Mouse (Mus musculus): ENCODE results near the gene Nudcd3. TPM values are rescaled to one million over a fixed set of nuclear protein-coding genes. Genes with fewer than 3 reads are reported as not detected.

Nudcd3 gene
- polyA plus RNA-seq, 1 experiment from 2014 or later = 39.2 TPM

DNA sequence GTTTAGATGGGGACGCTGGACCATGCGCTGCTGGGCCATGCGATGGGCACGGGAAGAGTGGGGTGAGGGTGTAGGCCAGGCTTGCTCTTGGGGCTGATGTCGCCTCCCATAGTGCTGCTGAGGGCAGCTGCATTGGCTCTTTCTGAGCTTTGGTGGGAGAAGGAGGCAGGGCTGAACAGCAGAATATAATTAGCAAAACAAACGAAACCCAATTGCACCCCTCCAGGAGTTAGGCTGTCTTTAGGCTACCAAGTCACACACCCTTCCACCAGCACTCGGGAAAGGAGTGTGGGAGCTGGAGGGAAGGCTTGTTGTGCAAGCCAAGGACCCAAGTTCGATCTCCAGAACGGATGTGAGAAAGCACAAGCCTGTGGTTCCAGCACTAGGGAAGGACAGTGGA, 133.1 kb downstream of the Nudcd3 start:
- H3K9me3 ChIP-seq (ENCODE audit: low read length) = no peaks in the 10 kb centered on the region
- H3K36me3 ChIP-seq (ENCODE audit: insufficient read depth, low read length) = no peaks in the 10 kb centered on the region
- H3K27me3 ChIP-seq (ENCODE audit: insufficient read depth, low read length) = peaks cover 64% of the 10 kb centered on the region
- no peak overlapping the region for H3K9ac ChIP-seq (replicated peaks; ENCODE audit: low read length)
- H3K4me1 ChIP-seq (ENCODE audit: insufficient read depth, low read length) = peaks cover 18% of the 10 kb centered on the region
- no peak overlapping the region for H3K4me2 ChIP-seq (replicated peaks; ENCODE audit: low read depth, low read length)
- no peak overlapping the region for H3K27ac ChIP-seq (ENCODE audit: low read length)
- H3K4me3 ChIP-seq (ENCODE audit: low read length) = no peak overlapping the region
- WGBS = 44% methylated on average over 9 of the region's 9 CpGs
- no peak for ATAC-seq (ENCODE audit: low FRiP score, low TSS enrichment)

- Histone ChIP-seq H3K9me3 (ENCODE audit: low read length) (no peaks in the 10 kb centered on the region), H3K9ac (replicated peaks; ENCODE audit: low read length) (peak within 1 kb of the TSS; percentile 63), H3K4me3 (ENCODE audit: low read length) (peak within 1 kb of the TSS; percentile 62), H3K4me1 (ENCODE audit: insufficient read depth, low read length) (peaks cover 18% of the 10 kb centered on the region), H3K27me3 (ENCODE audit: insufficient read depth, low read length) (peaks cover 64% of the 10 kb centered on the region), H3K36me3 (ENCODE audit: insufficient read depth, low read length) (no peaks in the 10 kb centered on the region), H3K27ac (ENCODE audit: low read length) (no peak within 1 kb of the TSS), H3K4me2 (replicated peaks; ENCODE audit: low read depth, low read length) (peak within 1 kb of the TSS; percentile 91)
- no peak for ATAC-seq (ENCODE audit: low FRiP score, low TSS enrichment)
- 8% methylated on average over 6 of the region's 6 CpGs for WGBS
Observed at GRCm38 (mm10) chr11:6066176-6066575, 134.0 kb downstream of the Nudcd3 start, which contains the start of gene Camk2b. TSS of gene Camk2b (minus strand) at chr11:6066362.

GRCm38 (mm10) chr11:6065551-6066121, 134.6 kb downstream of the Nudcd3 start:
- 1% methylated on average over 56 of the region's 95 CpGs for WGBS
- Histone ChIP-seq H3K27ac (ENCODE audit: low read length) (no peak overlapping the region), H3K4me3 (ENCODE audit: low read length) (peak overlapping the region; percentile 62), H3K36me3 (ENCODE audit: insufficient read depth, low read length) (no peaks in the 10 kb centered on the region), H3K4me1 (ENCODE audit: insufficient read depth, low read length) (peaks cover 18% of the 10 kb centered on the region), H3K4me2 (replicated peaks; ENCODE audit: low read depth, low read length) (peak overlapping the region; percentile 91), H3K9ac (replicated peaks; ENCODE audit: low read length) (peak overlapping the region; percentile 63), H3K9me3 (ENCODE audit: low read length) (no peaks in the 10 kb centered on the region), H3K27me3 (ENCODE audit: insufficient read depth, low read length) (peaks cover 64% of the 10 kb centered on the region)
- 0 out of 2 replicates have a peak, but pooled peaks have one; percentile 14 for ATAC-seq (ENCODE audit: low FRiP score, low TSS enrichment)

DNA sequence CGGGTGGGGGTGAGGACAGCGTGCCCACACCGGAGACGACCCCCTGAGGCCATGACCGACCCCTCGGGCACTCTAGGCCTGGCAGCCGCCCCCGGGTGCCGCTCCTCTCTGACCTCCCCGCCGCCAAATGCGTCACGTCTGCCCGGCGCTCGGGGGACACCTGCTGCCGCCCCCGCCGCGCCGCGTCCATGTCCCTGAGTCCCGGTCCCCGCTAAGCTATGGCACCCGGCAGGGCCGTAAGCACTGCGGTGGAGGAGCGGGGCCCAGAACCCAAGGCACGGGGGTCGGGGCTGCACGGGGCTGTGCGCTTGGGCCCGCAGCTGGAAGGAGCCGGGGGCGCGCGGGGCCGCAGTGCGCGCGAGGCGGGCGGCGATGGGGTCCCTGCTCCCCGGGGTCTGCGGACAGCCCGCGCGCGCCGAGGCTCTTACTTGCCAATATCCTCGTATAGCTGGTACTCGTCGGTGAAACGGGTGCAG, 135.1 kb downstream of the Nudcd3 start:
- no peak for ATAC-seq (ENCODE audit: low FRiP score, low TSS enrichment)
- H3K4me3 ChIP-seq (ENCODE audit: low read length) = peak overlapping the region; percentile 62
- peaks cover 18% of the 10 kb centered on the region for H3K4me1 ChIP-seq (ENCODE audit: insufficient read depth, low read length)
- peak overlapping the region; percentile 91 for H3K4me2 ChIP-seq (replicated peaks; ENCODE audit: low read depth, low read length)
- peaks cover 62% of the 10 kb centered on the region for H3K27me3 ChIP-seq (ENCODE audit: insufficient read depth, low read length)
- WGBS = under 1% methylated on average over 35 of the region's 55 CpGs
- no peak overlapping the region for H3K27ac ChIP-seq (ENCODE audit: low read length)
- peak overlapping the region; percentile 63 for H3K9ac ChIP-seq (replicated peaks; ENCODE audit: low read length)
- H3K36me3 ChIP-seq (ENCODE audit: insufficient read depth, low read length) = no peaks in the 10 kb centered on the region
- H3K9me3 ChIP-seq (ENCODE audit: low read length) = no peaks in the 10 kb centered on the region

- ATAC-seq (ENCODE audit: low FRiP score, low TSS enrichment) = no peak
- WGBS = 4% methylated on average over 30 of the region's 30 CpGs
- peak overlapping the region; percentile 62 for H3K4me3 ChIP-seq (ENCODE audit: low read length)
- H3K36me3 ChIP-seq (ENCODE audit: insufficient read depth, low read length) = no peaks in the 10 kb centered on the region
- no peaks in the 10 kb centered on the region for H3K9me3 ChIP-seq (ENCODE audit: low read length)
- H3K9ac ChIP-seq (replicated peaks; ENCODE audit: low read length) = peak overlapping the region; percentile 63
- H3K4me2 ChIP-seq (replicated peaks; ENCODE audit: low read depth, low read length) = peak overlapping the region; percentile 91
- H3K27me3 ChIP-seq (ENCODE audit: insufficient read depth, low read length) = peaks cover 62% of the 10 kb centered on the region
- H3K4me1 ChIP-seq (ENCODE audit: insufficient read depth, low read length) = peaks cover 18% of the 10 kb centered on the region
- no peak overlapping the region for H3K27ac ChIP-seq (ENCODE audit: low read length)
Observed at GRCm38 (mm10) chr11:6064215-6065045, 135.8 kb downstream of the Nudcd3 start.

- Histone ChIP-seq H3K4me3 (ENCODE audit: low read length) (peak overlapping the region; percentile 62; the same call in 1 of the 2 replicates), H3K27ac (ENCODE audit: low read length) (no peak overlapping the region), H3K4me2 (replicated peaks; ENCODE audit: low read depth, low read length) (0 out of 2 replicates have a peak overlapping the region, but pooled peaks have one; percentile 91), H3K4me1 (ENCODE audit: insufficient read depth, low read length) (peaks cover 18% of the 10 kb centered on the region), H3K27me3 (ENCODE audit: insufficient read depth, low read length) (peaks cover 59% of the 10 kb centered on the region), H3K36me3 (ENCODE audit: insufficient read depth, low read length) (no peaks in the 10 kb centered on the region), H3K9ac (replicated peaks; ENCODE audit: low read length) (0 out of 2 replicates have a peak overlapping the region, but pooled peaks have one; percentile 14), H3K9me3 (ENCODE audit: low read length) (no peaks in the 10 kb centered on the region)
- 37% methylated on average over 17 of the region's 17 CpGs for WGBS
- ATAC-seq (ENCODE audit: low FRiP score, low TSS enrichment) = no peak
Observed at GRCm38 (mm10) chr11:6063501-6064214, 136.6 kb downstream of the Nudcd3 start.

DNA sequence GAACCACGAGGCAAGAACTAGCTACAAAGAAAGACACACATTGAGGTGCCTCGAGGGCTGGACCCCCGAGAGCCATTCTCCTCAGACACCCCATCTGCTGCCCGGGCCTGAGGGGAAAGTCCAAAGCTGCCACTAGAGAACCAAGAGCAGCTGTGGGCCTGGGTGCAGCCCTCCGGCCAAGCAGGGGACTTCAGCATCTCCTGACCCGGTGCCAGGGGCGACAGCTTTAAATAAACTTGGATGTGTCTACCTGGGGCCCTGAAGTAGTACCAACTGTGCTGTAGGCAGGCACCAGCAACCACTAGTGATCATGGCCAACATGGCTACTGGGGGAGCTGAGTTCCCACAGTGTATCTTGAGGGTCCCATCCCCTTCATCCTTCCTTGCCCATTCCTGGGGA, 137.2 kb downstream of the Nudcd3 start:
- ATAC-seq (ENCODE audit: low FRiP score, low TSS enrichment) = no peak
- Histone ChIP-seq H3K27ac (ENCODE audit: low read length) (no peak overlapping the region), H3K9ac (replicated peaks; ENCODE audit: low read length) (no peak overlapping the region), H3K27me3 (ENCODE audit: insufficient read depth, low read length) (peaks cover 53% of the 10 kb centered on the region), H3K4me2 (replicated peaks; ENCODE audit: low read depth, low read length) (no peak overlapping the region), H3K4me3 (ENCODE audit: low read length) (no peak overlapping the region), H3K4me1 (ENCODE audit: insufficient read depth, low read length) (peaks cover 18% of the 10 kb centered on the region), H3K36me3 (ENCODE audit: insufficient read depth, low read length) (no peaks in the 10 kb centered on the region), H3K9me3 (ENCODE audit: low read length) (no peaks in the 10 kb centered on the region)
- WGBS = 86% methylated on average over 7 of the region's 7 CpGs

DNA sequence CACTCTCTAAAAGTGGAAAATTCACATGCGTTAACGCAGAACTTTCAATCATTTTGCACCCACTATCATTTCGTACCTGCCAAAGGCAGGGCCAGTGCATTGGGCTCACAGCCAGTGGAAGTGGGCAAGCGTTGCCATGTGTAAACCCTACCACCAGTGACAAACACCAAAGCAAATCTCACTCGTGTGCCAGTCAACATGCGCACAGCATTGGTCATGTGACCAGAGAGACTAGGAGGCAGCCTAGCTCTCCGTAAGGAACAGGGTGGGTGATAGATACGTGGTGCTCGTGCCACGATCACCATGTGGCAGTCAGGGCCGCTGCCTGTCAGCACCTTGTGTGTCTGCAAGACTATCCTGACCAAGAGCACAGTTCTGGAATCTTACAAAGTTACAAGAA, 137.9 kb downstream of the Nudcd3 start:
- no peak overlapping the region for H3K27ac ChIP-seq (ENCODE audit: low read length)
- H3K9ac ChIP-seq (replicated peaks; ENCODE audit: low read length) = no peak overlapping the region
- H3K36me3 ChIP-seq (ENCODE audit: insufficient read depth, low read length) = no peaks in the 10 kb centered on the region
- peaks cover 18% of the 10 kb centered on the region for H3K4me1 ChIP-seq (ENCODE audit: insufficient read depth, low read length)
- no peaks in the 10 kb centered on the region for H3K9me3 ChIP-seq (ENCODE audit: low read length)
- peaks cover 46% of the 10 kb centered on the region for H3K27me3 ChIP-seq (ENCODE audit: insufficient read depth, low read length)
- H3K4me2 ChIP-seq (replicated peaks; ENCODE audit: low read depth, low read length) = no peak overlapping the region
- 91% methylated on average over 11 of the region's 11 CpGs for WGBS
- ATAC-seq (ENCODE audit: low FRiP score, low TSS enrichment) = no peak
- H3K4me3 ChIP-seq (ENCODE audit: low read length) = no peak overlapping the region

- H3K4me3 ChIP-seq (ENCODE audit: low read length) = no peak overlapping the region
- ATAC-seq (ENCODE audit: low FRiP score, low TSS enrichment) = no peak
- peaks cover 18% of the 10 kb centered on the region for H3K4me1 ChIP-seq (ENCODE audit: insufficient read depth, low read length)
- H3K27ac ChIP-seq (ENCODE audit: low read length) = no peak overlapping the region
- no peak overlapping the region for H3K9ac ChIP-seq (replicated peaks; ENCODE audit: low read length)
- H3K27me3 ChIP-seq (ENCODE audit: insufficient read depth, low read length) = peaks cover 41% of the 10 kb centered on the region
- H3K4me2 ChIP-seq (replicated peaks; ENCODE audit: low read depth, low read length) = no peak overlapping the region
- no peaks in the 10 kb centered on the region for H3K9me3 ChIP-seq (ENCODE audit: low read length)
- H3K36me3 ChIP-seq (ENCODE audit: insufficient read depth, low read length) = no peaks in the 10 kb centered on the region
- WGBS = 76% methylated on average over 5 of the region's 5 CpGs
Observed at GRCm38 (mm10) chr11:6061891-6062290, 138.3 kb downstream of the Nudcd3 start.

All from kidney, embryonic 16.5 days (tissue).